Mouse (Mus musculus): Measurements from ENCODE around the gene I0C0044D17Rik.

- TF ChIP-seq CTCF (IDR thresholded peaks at IDR 0.05; ENCODE audit: extremely low read depth, insufficient read length, insufficient replicate concordance, low read depth, low read length), result no peak
- no peak for TF ChIP-seq POLR2A (IDR thresholded peaks at IDR 0.05; ENCODE audit: low read depth, low read length)
These were observed 6.3 kb downstream of the I0C0044D17Rik start, which contains the start of gene Kank4 for GRCm38 (mm10) chr4:98817184-98817911.

Data from small intestine, adult 2 months (tissue).